Mouse (Mus musculus) layer of hippocampus, postnatal 10 days (tissue): ENCODE data around the gene Tomm20l. TPM values are rescaled to one million over a fixed set of nuclear protein-coding genes. Genes with fewer than 3 reads are reported as not detected.

Source experiments
- DNase-seq, 2 experiments: peaks; one replicate each; pipeline ENCODE4 v3.0.0; 2021; ENCODE audit warnings: low spot score in 2 of 2
- total RNA-seq, 2 experiments: library from RNA; stranded (reverse); gene quantifications; 2 replicates each; pipeline ENCODE4 v1.2.3; 2021

Tomm20l gene
- total RNA-seq, 2 experiments from 2014 or later: not detected

GRCm38 (mm10) chr12:71150167-71150566 is 38.9 kb downstream of the Tomm20l start:
- no peak for DNase-seq

- DNase-seq: no peak
Observed at GRCm38 (mm10) chr12:71154979-71155378, 43.8 kb downstream of the Tomm20l start.

GRCm38 (mm10) chr12:71157974-71158373 is 46.7 kb downstream of the Tomm20l start:
- no peak for DNase-seq

- DNase-seq: no peak
Observed at GRCm38 (mm10) chr12:71164410-71164809, 53.2 kb downstream of the Tomm20l start.

- no peak for DNase-seq
Observed at GRCm38 (mm10) chr12:71169911-71170310, 58.7 kb downstream of the Tomm20l start.

Other genes with a start within 250 kb of the Tomm20l start
- gene Actr10, start 173.6 kb upstream of the Tomm20l start, total RNA-seq: 100 to 1,000 TPM; 170 to 180 TPM
- 100 to 1,000 TPM; 218 to 287 TPM for gene Psma3, start 136.8 kb upstream of the Tomm20l start, total RNA-seq
- 10 to 100 TPM; 38.4 to 39.2 TPM for gene Arid4a, start 95.4 kb upstream of the Tomm20l start, total RNA-seq
- 10 to 100 TPM; 71.5 to 72.2 TPM for gene Timm9, start 25.3 kb downstream of the Tomm20l start, total RNA-seq
- gene 2700049A03Rik, start 25.4 kb downstream of the Tomm20l start, total RNA-seq: 1 to 10 TPM; 7.2 to 7.9 TPM
- 10 to 100 TPM; 18.2 to 21.0 TPM for gene Dact1, start 198.5 kb downstream of the Tomm20l start, total RNA-seq